Mouse (Mus musculus) kidney, postnatal 0 days (tissue): ENCODE measurements around the gene S100a6. TPM values are rescaled to one million over a fixed set of nuclear protein-coding genes. Genes with fewer than 3 reads are reported as not detected.

Experiments
- ATAC-seq: fragments of 200-750 bp; cut with Nextera tagmentation; replicated peaks from 2 replicates; pipeline ENCODE4 v1.8.0; 2017; ENCODE audit warnings: low read depth, moderate number of reproducible peaks, moderate TSS enrichment, moderate library complexity; ENCODE audit not compliant: low FRiP score
- DNase-seq: peaks from one replicate; pipeline ENCODE4 v3.0.0-alpha.2; 2016; ENCODE audit warnings: low spot score
- H3K27ac ChIP-seq: fragments of 300-500 bp; sonication (generic); 2 replicates; pipeline ENCODE4 v1.5.1; 2014; ENCODE audit warnings: mild to moderate bottlenecking
- H3K27me3 ChIP-seq: fragments of 300-500 bp; sonication (generic); 2 replicates; pipeline ENCODE4 v1.6.1; 2014; ENCODE audit warnings: low read length, mixed read lengths; ENCODE audit not compliant: insufficient read depth
- H3K36me3 ChIP-seq: fragments of 300-500 bp; sonication (generic); 2 replicates; pipeline ENCODE4 v1.6.1; 2014; ENCODE audit warnings: low read length, mixed read lengths; ENCODE audit not compliant: insufficient read depth
- H3K4me1 ChIP-seq: fragments of 300-500 bp; sonication (generic); replicated peaks from 2 replicates; pipeline ENCODE4 v1.6.1; 2014; ENCODE audit warnings: antibody characterized with exemption, low read length, mixed read lengths; ENCODE audit not compliant: insufficient read depth
- H3K4me2 ChIP-seq: fragments of 300-500 bp; sonication (generic); 2 replicates; pipeline ENCODE4 v1.6.1; 2014; ENCODE audit warnings: mild to moderate bottlenecking, low read length, moderate library complexity, mixed read lengths
- H3K4me3 ChIP-seq: fragments of 300-500 bp; sonication (generic); replicated peaks from 2 replicates; pipeline ENCODE4 v1.5.1; 2014; ENCODE audit warnings: low read depth, low read length
- H3K9ac ChIP-seq: fragments of 300-500 bp; sonication (generic); 2 replicates; pipeline ENCODE4 v1.6.1; 2014; ENCODE audit warnings: low read depth, low read length
- H3K9me3 ChIP-seq: fragments of 300-500 bp; sonication (generic); replicated peaks from 2 replicates; pipeline ENCODE4 v1.6.1; 2016; ENCODE audit warnings: low read length, inconsistent platforms, mixed read lengths
- CTCF ChIP-seq: IDR thresholded peaks from 2 replicates; pipeline ENCODE4 v1.5.1; 2016; ENCODE audit warnings: antibody characterized with exemption, low read depth, mild to moderate bottlenecking, moderate library complexity
- WGBS: fragments of 180-500 bp; shearing (Covaris S2); extraction: QIAGEN DNeasy Blood & Tissue Kit; methylation state at CpG from one replicate; pipeline ENCODE4 v1.1.7; 2014; 5-methylcytosine and 5-hydroxymethylcytosine counted together
- polyA plus RNA-seq: library from polyadenylated mRNA; unstranded; fragments of >200 nt; fragmentation: Nextera tagmentation; extraction: Ambion mirVana; gene quantifications from 2 replicates; pipeline ENCODE4 v1.2.1, GENCODE M21; 2015

Gene S100a6
- polyA plus RNA-seq, 1 experiment from 2014 or later, result 525 TPM

- Histone ChIP-seq H3K4me3 (no peak overlapping the region), H3K27ac (peak overlapping the region; percentile 71), H3K4me1 (no peaks in the 10 kb centered on the region), H3K4me2 (no peak overlapping the region), H3K36me3 (no peaks in the 10 kb centered on the region), H3K9me3 (no peaks in the 10 kb centered on the region), H3K9ac (no peak overlapping the region), H3K27me3 (no peaks in the 10 kb centered on the region)
- peak; percentile 47; the same call in 1 of the 2 replicates for ATAC-seq
- DNase-seq, result peak; percentile 47
- TF ChIP-seq CTCF, result no peak
- 79% methylated on average over 14 of the region's 14 CpGs for WGBS
These were observed 25.2 kb upstream of the S100a6 start for GRCm38 (mm10) chr3:90587361-90588101.

GRCm38 (mm10) chr3:90589390-90589789, 23.3 kb upstream of the S100a6 start:
- Histone ChIP-seq H3K9me3 (no peaks in the 10 kb centered on the region), H3K27me3 (no peaks in the 10 kb centered on the region), H3K4me2 (no peak overlapping the region), H3K4me1 (no peaks in the 10 kb centered on the region), H3K4me3 (no peak overlapping the region), H3K9ac (no peak overlapping the region), H3K36me3 (no peaks in the 10 kb centered on the region), H3K27ac (no peak overlapping the region; the same call in 1 of the 2 replicates)
- TF ChIP-seq CTCF, result no peak
- peak; percentile 44 for DNase-seq
- ATAC-seq, result no peak
- 71% methylated on average over 6 of the region's 6 CpGs for WGBS

GRCm38 (mm10) chr3:90589947-90590346, 22.7 kb upstream of the S100a6 start, which contains the start of gene S100a2:
Gene S100a2, plus strand, starts transcription at chr3:90590247.
- Histone ChIP-seq H3K4me3 (no peak within 1 kb of the TSS), H3K36me3 (no peaks in the 10 kb centered on the region), H3K27me3 (no peaks in the 10 kb centered on the region), H3K4me2 (no peak within 1 kb of the TSS), H3K4me1 (no peaks in the 10 kb centered on the region), H3K27ac (no peak within 1 kb of the TSS; the same call in 1 of the 2 replicates), H3K9ac (no peak within 1 kb of the TSS), H3K9me3 (no peaks in the 10 kb centered on the region)
- no peak for DNase-seq
- ATAC-seq, result no peak
- TF ChIP-seq CTCF, result no peak
- WGBS, result 94% methylated on average over 8 of the region's 8 CpGs

GRCm38 (mm10) chr3:90594466-90594865, 18.2 kb upstream of the S100a6 start:
- no peak for TF ChIP-seq CTCF
- Histone ChIP-seq H3K27me3 (no peaks in the 10 kb centered on the region), H3K9me3 (no peaks in the 10 kb centered on the region), H3K9ac (no peak overlapping the region), H3K4me2 (no peak overlapping the region), H3K4me3 (no peak overlapping the region), H3K27ac (no peak overlapping the region), H3K4me1 (no peaks in the 10 kb centered on the region), H3K36me3 (no peaks in the 10 kb centered on the region)
- WGBS, result 52% methylated on average over 1 of the region's 1 CpGs
- DNase-seq, result no peak
- no peak for ATAC-seq

GRCm38 (mm10) chr3:90595556-90595955, 17.1 kb upstream of the S100a6 start:
- DNase-seq, result no peak
- H3K9ac ChIP-seq, result no peak overlapping the region
- no peaks in the 10 kb centered on the region for H3K4me1 ChIP-seq
- H3K4me2 ChIP-seq, result no peak overlapping the region
- no peak overlapping the region for H3K4me3 ChIP-seq
- no peaks in the 10 kb centered on the region for H3K36me3 ChIP-seq
- ATAC-seq, result no peak
- H3K27ac ChIP-seq, result no peak overlapping the region
- no peaks in the 10 kb centered on the region for H3K27me3 ChIP-seq
- no peaks in the 10 kb centered on the region for H3K9me3 ChIP-seq
- 61% methylated on average over 5 of the region's 5 CpGs for WGBS
- no peak for TF ChIP-seq CTCF

- WGBS, result 79% methylated on average over 6 of the region's 6 CpGs
- no peaks in the 10 kb centered on the region for H3K4me1 ChIP-seq
- H3K9me3 ChIP-seq, result no peaks in the 10 kb centered on the region
- H3K36me3 ChIP-seq, result no peaks in the 10 kb centered on the region
- H3K9ac ChIP-seq, result no peak overlapping the region
- no peak overlapping the region for H3K4me3 ChIP-seq
- no peak for DNase-seq
- H3K27me3 ChIP-seq, result no peaks in the 10 kb centered on the region
- no peak for TF ChIP-seq CTCF
- no peak for ATAC-seq
- H3K4me2 ChIP-seq, result no peak overlapping the region
- H3K27ac ChIP-seq, result no peak overlapping the region
These were observed 15.9 kb upstream of the S100a6 start for GRCm38 (mm10) chr3:90596810-90597209.

GRCm38 (mm10) chr3:90597736-90598135, 14.9 kb upstream of the S100a6 start:
- H3K4me3 ChIP-seq, result no peak overlapping the region
- H3K27ac ChIP-seq, result no peak overlapping the region
- no peaks in the 10 kb centered on the region for H3K9me3 ChIP-seq
- H3K36me3 ChIP-seq, result no peaks in the 10 kb centered on the region
- 39% methylated on average over 6 of the region's 6 CpGs for WGBS
- no peaks in the 10 kb centered on the region for H3K27me3 ChIP-seq
- no peak overlapping the region for H3K4me2 ChIP-seq
- no peak for ATAC-seq
- no peak overlapping the region for H3K9ac ChIP-seq
- no peak for TF ChIP-seq CTCF
- no peak for DNase-seq
- H3K4me1 ChIP-seq, result no peaks in the 10 kb centered on the region
